Mouse (Mus musculus): ENCODE data around the gene Pak4.

DNA sequence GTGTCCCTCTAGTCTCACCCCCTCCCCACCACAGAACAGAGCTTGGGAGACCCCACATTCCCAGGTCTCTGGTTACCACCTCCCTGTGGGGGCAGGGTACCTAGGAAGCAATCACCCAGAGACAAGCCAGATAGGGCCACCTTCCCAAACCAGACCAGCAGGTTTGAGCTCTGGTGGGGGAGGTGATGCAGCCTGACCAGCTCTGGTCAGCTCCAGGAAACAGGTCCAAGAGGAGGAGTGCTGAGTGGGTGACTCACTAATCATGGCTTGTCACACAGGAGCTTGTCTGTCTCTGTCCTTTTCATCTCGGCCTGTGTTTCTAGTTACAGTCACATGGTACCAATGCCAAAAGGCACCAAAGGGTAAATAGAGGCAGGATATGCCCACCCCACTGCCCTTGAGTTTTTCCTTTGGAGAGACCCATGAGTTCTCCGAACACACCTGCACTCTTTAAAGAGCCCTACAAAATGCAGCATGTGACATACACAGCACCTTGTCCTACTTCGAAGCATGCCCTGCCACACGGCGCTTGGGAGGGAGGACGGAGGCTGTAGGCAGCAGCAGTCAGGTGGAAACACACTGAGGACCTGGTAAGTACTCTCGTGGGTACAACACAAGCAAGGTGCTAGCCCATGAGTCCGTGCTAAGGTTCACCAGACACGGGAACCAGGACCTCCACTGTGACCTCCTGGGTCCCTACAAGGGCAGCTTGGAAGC is 20.0 kb downstream of the Pak4 start:
- TF ChIP-seq CTCF (IDR thresholded peaks at IDR 0.05; ENCODE audit: low read depth) (no peak), EP300 (IDR thresholded peaks at IDR 0.05; ENCODE audit: low read depth) (no peak)

Measured in liver, postnatal 0 days (tissue).